Mouse (Mus musculus): Measurements from ENCODE around the gene Olfr221. TPM values are rescaled to one million over a fixed set of nuclear protein-coding genes. Genes with fewer than 3 reads are reported as not detected.

Olfr221 gene
- polyA plus RNA-seq, 1 experiment, result not detected

DNA sequence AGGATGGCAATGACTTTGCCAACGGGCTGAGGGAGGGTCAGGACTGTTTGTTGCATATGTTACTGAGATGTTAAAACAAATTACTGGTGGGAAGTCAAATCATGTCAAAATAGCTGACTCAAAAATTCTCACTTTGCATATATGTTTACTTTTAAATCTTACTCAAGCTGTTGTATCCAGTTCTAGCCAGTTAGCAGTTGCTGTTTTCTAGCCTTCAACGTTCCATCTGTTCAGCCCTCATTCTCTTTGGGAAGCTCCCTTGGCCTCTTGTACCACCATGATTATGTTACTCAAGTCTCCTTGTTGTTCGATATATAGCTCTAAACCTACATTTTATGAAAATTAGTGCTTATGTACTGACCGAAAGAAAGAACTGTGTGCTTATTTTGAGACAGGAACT, 15.9 kb downstream of the Olfr221 start:
- Histone ChIP-seq H3K36me3 (ENCODE audit: control insufficient read depth, insufficient read depth) (no peaks in the 10 kb centered on the region), H3K79me2 (ENCODE audit: control insufficient read depth, insufficient read depth) (no peaks in the 10 kb centered on the region), H3K27me3 (ENCODE audit: control insufficient read depth, insufficient read depth, insufficient read length) (no peaks in the 10 kb centered on the region), H3ac (ENCODE audit: control insufficient read depth, insufficient read length, low read depth) (no peak overlapping the region), H3K4me3 (ENCODE audit: insufficient read depth, poor library complexity, severe bottlenecking) (no peak overlapping the region), H3K79me3 (ENCODE audit: low read depth) (no peaks in the 10 kb centered on the region)
- TF ChIP-seq MYOD1 (IDR thresholded peaks at IDR 0.05; ENCODE audit: control insufficient read depth, insufficient read length, low read depth), result no peak
- no peak for TF ChIP-seq FOSL1 (IDR thresholded peaks at IDR 0.05; ENCODE audit: insufficient read depth, low read length, poor library complexity, severe bottlenecking)
- TF ChIP-seq MYOG (IDR thresholded peaks at IDR 0.05; ENCODE audit: control insufficient read depth, extremely low read depth, insufficient read length), result no peak
- TF ChIP-seq MAX (IDR thresholded peaks at IDR 0.05), result no peak
- TF ChIP-seq CTCF (IDR thresholded peaks at IDR 0.05; ENCODE audit: control insufficient read depth, insufficient read depth, insufficient read length), result no peak
- no peak for TF ChIP-seq USF1 (IDR thresholded peaks at IDR 0.05; ENCODE audit: low read depth)
- TF ChIP-seq CEBPB (IDR thresholded peaks at IDR 0.05; ENCODE audit: low read depth), result no peak

GRCm38 (mm10) chr14:52024133-52024532, 18.1 kb downstream of the Olfr221 start:
- no peaks in the 10 kb centered on the region for H3K27me3 ChIP-seq (ENCODE audit: control insufficient read depth, insufficient read depth, insufficient read length)
- no peak overlapping the region for H3ac ChIP-seq (ENCODE audit: control insufficient read depth, insufficient read length, low read depth)
- H3K36me3 ChIP-seq (ENCODE audit: control insufficient read depth, insufficient read depth), result no peaks in the 10 kb centered on the region
- no peak overlapping the region for H3K4me3 ChIP-seq (ENCODE audit: insufficient read depth, poor library complexity, severe bottlenecking)
- H3K79me2 ChIP-seq (ENCODE audit: control insufficient read depth, insufficient read depth), result peaks cover 4% of the 10 kb centered on the region
- H3K79me3 ChIP-seq (ENCODE audit: low read depth), result no peaks in the 10 kb centered on the region
- TF ChIP-seq MYOG (IDR thresholded peaks at IDR 0.05; ENCODE audit: control insufficient read depth, extremely low read depth, insufficient read length) (no peak), CTCF (IDR thresholded peaks at IDR 0.05; ENCODE audit: control insufficient read depth, insufficient read depth, insufficient read length) (no peak), MYOD1 (IDR thresholded peaks at IDR 0.05; ENCODE audit: control insufficient read depth, insufficient read length, low read depth) (no peak), FOSL1 (IDR thresholded peaks at IDR 0.05; ENCODE audit: insufficient read depth, low read length, poor library complexity, severe bottlenecking) (no peak), MAX (IDR thresholded peaks at IDR 0.05) (no peak)

GRCm38 (mm10) chr14:52022709-52023459, 19.4 kb downstream of the Olfr221 start:
- Histone ChIP-seq H3K4me3 (ENCODE audit: insufficient read depth, poor library complexity, severe bottlenecking) (no peak overlapping the region), H3ac (ENCODE audit: control insufficient read depth, insufficient read length, low read depth) (peak overlapping the region; percentile 8), H3K36me3 (ENCODE audit: control insufficient read depth, insufficient read depth) (no peaks in the 10 kb centered on the region), H3K79me3 (ENCODE audit: low read depth) (peaks cover 2% of the 10 kb centered on the region), H3K79me2 (ENCODE audit: control insufficient read depth, insufficient read depth) (peaks cover 16% of the 10 kb centered on the region), H3K27me3 (ENCODE audit: control insufficient read depth, insufficient read depth, insufficient read length) (no peaks in the 10 kb centered on the region)
- TF ChIP-seq MYOD1 (IDR thresholded peaks at IDR 0.05; ENCODE audit: control insufficient read depth, insufficient read length, low read depth) (no peak), MAX (IDR thresholded peaks at IDR 0.05) (no peak), CEBPB (IDR thresholded peaks at IDR 0.05; ENCODE audit: low read depth) (no peak), FOSL1 (IDR thresholded peaks at IDR 0.05; ENCODE audit: insufficient read depth, low read length, poor library complexity, severe bottlenecking) (no peak), USF1 (IDR thresholded peaks at IDR 0.05; ENCODE audit: low read depth) (no peak), CTCF (IDR thresholded peaks at IDR 0.05; ENCODE audit: control insufficient read depth, insufficient read depth, insufficient read length) (no peak), MYOG (IDR thresholded peaks at IDR 0.05; ENCODE audit: control insufficient read depth, extremely low read depth, insufficient read length) (no peak)

DNA sequence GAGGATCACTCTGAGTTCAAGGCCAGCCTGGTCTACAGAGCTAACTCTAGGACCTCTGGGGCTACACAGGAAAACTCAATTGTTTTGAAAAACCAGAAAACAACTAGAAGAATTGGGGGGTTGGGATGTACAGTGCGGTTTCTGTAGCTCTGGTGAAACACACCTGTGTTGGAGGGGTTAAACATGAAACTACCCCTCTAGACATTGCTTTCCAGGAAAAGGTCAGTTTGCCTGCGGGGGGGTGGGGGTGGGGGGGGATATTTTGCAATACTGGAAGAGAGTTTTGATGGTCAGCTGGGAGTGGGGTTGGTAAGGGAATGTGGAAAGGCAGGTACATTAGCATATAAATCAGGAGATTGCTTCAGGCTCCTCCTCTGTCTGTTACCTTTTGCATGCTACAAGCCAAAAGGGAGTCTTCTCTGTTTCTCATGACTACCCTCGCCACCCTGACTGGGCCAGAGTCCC, 20.0 kb downstream of the Olfr221 start:
- peaks cover 2% of the 10 kb centered on the region for H3K79me3 ChIP-seq (ENCODE audit: low read depth)
- TF ChIP-seq MYOD1 (IDR thresholded peaks at IDR 0.05; ENCODE audit: control insufficient read depth, insufficient read length, low read depth) (no peak), CTCF (IDR thresholded peaks at IDR 0.05; ENCODE audit: control insufficient read depth, insufficient read depth, insufficient read length) (no peak), FOSL1 (IDR thresholded peaks at IDR 0.05; ENCODE audit: insufficient read depth, low read length, poor library complexity, severe bottlenecking) (no peak), MAX (IDR thresholded peaks at IDR 0.05) (no peak), USF1 (IDR thresholded peaks at IDR 0.05; ENCODE audit: low read depth) (no peak), MYOG (IDR thresholded peaks at IDR 0.05; ENCODE audit: control insufficient read depth, extremely low read depth, insufficient read length) (no peak), CEBPB (IDR thresholded peaks at IDR 0.05; ENCODE audit: low read depth) (no peak)
- no peaks in the 10 kb centered on the region for H3K27me3 ChIP-seq (ENCODE audit: control insufficient read depth, insufficient read depth, insufficient read length)
- no peak overlapping the region for H3K4me3 ChIP-seq (ENCODE audit: insufficient read depth, poor library complexity, severe bottlenecking)
- H3K36me3 ChIP-seq (ENCODE audit: control insufficient read depth, insufficient read depth), result no peaks in the 10 kb centered on the region
- peaks cover 20% of the 10 kb centered on the region for H3K79me2 ChIP-seq (ENCODE audit: control insufficient read depth, insufficient read depth)
- no peak overlapping the region for H3ac ChIP-seq (ENCODE audit: control insufficient read depth, insufficient read length, low read depth)

DNA sequence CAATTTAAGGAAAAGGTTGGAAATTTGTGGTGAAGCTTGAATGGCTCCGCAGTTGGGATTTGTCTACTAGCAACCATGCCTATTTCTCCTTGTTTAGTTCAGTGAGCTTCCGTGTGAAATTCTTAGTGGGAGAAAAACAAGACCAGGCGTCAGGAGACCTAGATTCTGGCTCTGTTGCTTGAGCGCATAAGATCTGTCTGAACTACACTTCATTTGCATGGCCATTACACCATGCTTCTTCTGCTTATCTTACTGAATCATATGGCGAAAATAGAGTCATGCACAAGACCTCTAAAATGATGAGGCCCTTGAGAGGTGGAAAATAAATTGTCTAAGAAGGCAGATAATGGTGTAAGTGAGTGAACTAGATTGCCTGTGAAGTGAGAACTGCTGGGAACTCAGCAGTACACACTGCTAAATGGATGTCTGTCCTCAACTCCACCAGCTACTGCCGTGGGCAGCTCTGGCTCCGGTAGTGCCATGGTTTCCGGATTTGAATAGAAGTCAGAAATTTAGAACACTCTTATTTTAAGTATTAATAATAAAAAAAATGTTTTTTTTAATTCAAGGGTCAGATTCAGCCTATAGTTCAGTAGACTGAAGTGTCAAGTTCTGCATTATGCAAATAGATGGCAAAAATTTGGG, 20.6 kb downstream of the Olfr221 start:
- H3K79me3 ChIP-seq (ENCODE audit: low read depth), result peaks cover 3% of the 10 kb centered on the region
- no peak for TF ChIP-seq CTCF (IDR thresholded peaks at IDR 0.05; ENCODE audit: control insufficient read depth, insufficient read depth, insufficient read length)

More for the DNA sequence above, 20.6 kb downstream of the Olfr221 start:
- Histone ChIP-seq H3K27me3 (ENCODE audit: control insufficient read depth, insufficient read depth, insufficient read length) (no peaks in the 10 kb centered on the region), H3K79me2 (ENCODE audit: control insufficient read depth, insufficient read depth) (peaks cover 26% of the 10 kb centered on the region), H3K4me3 (ENCODE audit: insufficient read depth, poor library complexity, severe bottlenecking) (no peak overlapping the region), H3ac (ENCODE audit: control insufficient read depth, insufficient read length, low read depth) (no peak overlapping the region), H3K36me3 (ENCODE audit: control insufficient read depth, insufficient read depth) (no peaks in the 10 kb centered on the region)
